Mouse (Mus musculus): ENCODE data around the gene Eras.

- TF ChIP-seq CTCF (IDR thresholded peaks at IDR 0.05; ENCODE audit: control insufficient read depth, insufficient read depth, insufficient replicate concordance, low read depth, low read length) (no peak), POLR2A (IDR thresholded peaks at IDR 0.05; ENCODE audit: control insufficient read depth, low read depth, low read length) (no peak)
Observed at GRCm38 (mm10) chrX:7967596-7968201, 39.3 kb upstream of the Eras start.

Measured in testis, adult 2 months (tissue).